8 mouse cellular contexts compared by ENCODE assay signal in genomic region chr14:73524136-73524535, GRCm38 (mm10). TPM values are rescaled to one million over a fixed set of nuclear protein-coding genes. Genes with fewer than 3 reads are reported as not detected.
DNase-seq lines count a peak whose midpoint lies in the region; ATAC-seq and TF ChIP-seq lines count a peak whose summit lies in the region.

No protein-coding gene starts in this region.

- TF ChIP-seq EP300 in liver, postnatal 0 days (IDR thresholded peaks at IDR 0.05; ENCODE audit: low read depth) = no peak

- WGBS in heart, embryonic 15.5 days = 66% methylated on average over 3 of the region's 3 CpGs
- WGBS in heart, embryonic 11.5 days (ENCODE audit: insufficient replicate concordance) = 68% methylated on average over 3 of the region's 3 CpGs
- WGBS in lung, embryonic 14.5 days = 73% methylated on average over 3 of the region's 3 CpGs
- 58% methylated on average over 3 of the region's 3 CpGs for WGBS in embryonic facial prominence, embryonic 13.5 days
- 47% methylated on average over 3 of the region's 3 CpGs for WGBS in liver, postnatal 0 days (ENCODE audit: insufficient replicate concordance)

- no peak for ATAC-seq in heart, embryonic 15.5 days (replicated peaks; ENCODE audit: insufficient number of reproducible peaks, insufficient read depth, low FRiP score, low read depth)
- ATAC-seq in heart, embryonic 11.5 days (replicated peaks; ENCODE audit: insufficient number of reproducible peaks, low FRiP score, low TSS enrichment) = no peak
- ATAC-seq in lung, embryonic 14.5 days (ENCODE audit: insufficient read depth) = no peak
- ATAC-seq in embryonic facial prominence, embryonic 13.5 days (ENCODE audit: insufficient number of reproducible peaks, insufficient read depth, low FRiP score, low TSS enrichment, low read depth) = no peak
- ATAC-seq in liver, postnatal 0 days = no peak

- no peaks in the 10 kb centered on the region for H3K9me3 ChIP-seq in heart, embryonic 15.5 days (replicated peaks)
- H3K9me3 ChIP-seq in heart, embryonic 11.5 days (replicated peaks; ENCODE audit: control insufficient read depth, low read length) = no peaks in the 10 kb centered on the region
- H3K9me3 ChIP-seq in lung, embryonic 14.5 days (ENCODE audit: low read depth, low read length) = no peaks in the 10 kb centered on the region
- no peaks in the 10 kb centered on the region for H3K9me3 ChIP-seq in embryonic facial prominence, embryonic 13.5 days
- no peaks in the 10 kb centered on the region for H3K9me3 ChIP-seq in liver, postnatal 0 days (ENCODE audit: low read length)

- DNase-seq in lung, embryonic 14.5 days = no peak
- DNase-seq in lung, postnatal 4 days = no peak
- no peak for DNase-seq in liver, postnatal 0 days
- DNase-seq in right cerebral cortex, adult 18-20 months = no peak
- DNase-seq in urinary bladder, adult 2 months (ENCODE audit: low spot score) = no peak

- H3K27me3 ChIP-seq in heart, embryonic 15.5 days = peaks cover 7% of the 10 kb centered on the region; the same call in 1 of the 2 replicates
- H3K27me3 ChIP-seq in heart, embryonic 11.5 days (ENCODE audit: control insufficient read depth, insufficient read depth, low read length) = no peaks in the 10 kb centered on the region
- no peaks in the 10 kb centered on the region for H3K27me3 ChIP-seq in lung, embryonic 14.5 days (ENCODE audit: insufficient read depth, low read length)
- no peaks in the 10 kb centered on the region for H3K27me3 ChIP-seq in embryonic facial prominence, embryonic 13.5 days
- no peaks in the 10 kb centered on the region for H3K27me3 ChIP-seq in liver, postnatal 0 days (ENCODE audit: insufficient read depth, low read length)

- no peak overlapping the region for H3K4me3 ChIP-seq in heart, embryonic 15.5 days
- no peak overlapping the region for H3K4me3 ChIP-seq in heart, embryonic 11.5 days (ENCODE audit: low read depth, low read length)
- 0 out of 2 replicates have a peak overlapping the region, but pooled peaks have one; percentile 50 for H3K4me3 ChIP-seq in lung, embryonic 14.5 days (ENCODE audit: low read depth, low read length)
- no peak overlapping the region for H3K4me3 ChIP-seq in embryonic facial prominence, embryonic 13.5 days
- H3K4me3 ChIP-seq in liver, postnatal 0 days (ENCODE audit: low read depth, low read length) = peak overlapping the region; percentile 61; the same call in 1 of the 2 replicates

- no peak overlapping the region for H3K27ac ChIP-seq in heart, embryonic 15.5 days
- H3K27ac ChIP-seq in heart, embryonic 11.5 days (ENCODE audit: low read depth, low read length) = no peak overlapping the region
- no peak overlapping the region for H3K27ac ChIP-seq in lung, embryonic 14.5 days (ENCODE audit: low read depth)
- H3K27ac ChIP-seq in embryonic facial prominence, embryonic 13.5 days = no peak overlapping the region
- H3K27ac ChIP-seq in liver, postnatal 0 days (ENCODE audit: low read depth) = no peak overlapping the region

- no peak overlapping the region for H3K9ac ChIP-seq in heart, embryonic 15.5 days
- H3K9ac ChIP-seq in heart, embryonic 11.5 days (ENCODE audit: low read depth, low read length) = no peak overlapping the region
- H3K9ac ChIP-seq in lung, embryonic 14.5 days = peak overlapping the region; percentile 40; the same call in 1 of the 2 replicates
- no peak overlapping the region for H3K9ac ChIP-seq in embryonic facial prominence, embryonic 13.5 days
- no peak overlapping the region for H3K9ac ChIP-seq in liver, postnatal 0 days (replicated peaks)

- no peak for TF ChIP-seq CTCF in lung, embryonic 14.5 days (IDR thresholded peaks at IDR 0.05; ENCODE audit: low read depth)
- TF ChIP-seq CTCF in liver, postnatal 0 days (IDR thresholded peaks at IDR 0.05; ENCODE audit: low read depth) = no peak

- peaks cover 3% of the 10 kb centered on the region; the same call in 1 of the 2 replicates for H3K4me1 ChIP-seq in heart, embryonic 15.5 days (replicated peaks)
- H3K4me1 ChIP-seq in heart, embryonic 11.5 days (ENCODE audit: control insufficient read depth, insufficient read depth, low read length) = no peaks in the 10 kb centered on the region
- H3K4me1 ChIP-seq in lung, embryonic 14.5 days (ENCODE audit: insufficient read depth) = no peaks in the 10 kb centered on the region
- H3K4me1 ChIP-seq in embryonic facial prominence, embryonic 13.5 days = 0 out of 2 replicates have a peak, but pooled peaks cover 5% of the 10 kb centered on the region
- peaks cover 3% of the 10 kb centered on the region; the same call in 1 of the 2 replicates for H3K4me1 ChIP-seq in liver, postnatal 0 days (ENCODE audit: insufficient read depth)

- H3K4me2 ChIP-seq in heart, embryonic 15.5 days = peak overlapping the region; percentile 60
- H3K4me2 ChIP-seq in heart, embryonic 11.5 days = no peak overlapping the region; the same call in 1 of the 2 replicates
- peak overlapping the region; percentile 56; the same call in 1 of the 2 replicates for H3K4me2 ChIP-seq in lung, embryonic 14.5 days
- peak overlapping the region; percentile 53 for H3K4me2 ChIP-seq in embryonic facial prominence, embryonic 13.5 days
- peak overlapping the region; percentile 57 for H3K4me2 ChIP-seq in liver, postnatal 0 days (ENCODE audit: low read depth, low read length)

- no peaks in the 10 kb centered on the region for H3K36me3 ChIP-seq in heart, embryonic 15.5 days
- no peaks in the 10 kb centered on the region for H3K36me3 ChIP-seq in heart, embryonic 11.5 days (ENCODE audit: control insufficient read depth, insufficient read depth, low read length)
- no peaks in the 10 kb centered on the region for H3K36me3 ChIP-seq in lung, embryonic 14.5 days (ENCODE audit: insufficient read depth)
- H3K36me3 ChIP-seq in embryonic facial prominence, embryonic 13.5 days = no peaks in the 10 kb centered on the region
- H3K36me3 ChIP-seq in liver, postnatal 0 days (replicated peaks; ENCODE audit: insufficient read depth, low read length) = no peaks in the 10 kb centered on the region

RNA-seq across cellular contexts. Expression of gene Sucla2, which starts 1.0 kb away (rescaled TPM):
- 195 and 257 TPM in 2 replicates for polyA plus RNA-seq in heart, embryonic 15.5 days (2015; fragmentation: Nextera tagmentation; extraction: Ambion mirVana)
- 180 and 205 TPM in 2 replicates for polyA plus RNA-seq in heart, embryonic 11.5 days (2014; fragmentation: Nextera tagmentation; extraction: Ambion mirVana)
- 102 and 112 TPM in 2 replicates for polyA plus RNA-seq in lung, embryonic 14.5 days (2014; fragmentation: Nextera tagmentation; extraction: Ambion mirVana)
- polyA plus RNA-seq in embryonic facial prominence, embryonic 13.5 days (2015; fragmentation: Nextera tagmentation; extraction: Ambion mirVana) = 99.0 and 101 TPM in 2 replicates
- polyA plus RNA-seq in liver, postnatal 0 days (2015; fragmentation: Nextera tagmentation; extraction: Ambion mirVana) = 99.7 and 102 TPM in 2 replicates
- polyA plus RNA-seq in urinary bladder, adult 2 months (2012; rRNA removed) = 76.3 and 78.1 TPM in 2 replicates

RNA-seq across cellular contexts. Expression of gene Med4, which starts 14.3 kb away (rescaled TPM):
- polyA plus RNA-seq in heart, embryonic 15.5 days (2015; fragmentation: Nextera tagmentation; extraction: Ambion mirVana) = 48.4 and 51.6 TPM in 2 replicates
- polyA plus RNA-seq in heart, embryonic 11.5 days (2014; fragmentation: Nextera tagmentation; extraction: Ambion mirVana) = 60.8 and 63.8 TPM in 2 replicates
- 91.8 and 97.9 TPM in 2 replicates for polyA plus RNA-seq in lung, embryonic 14.5 days (2014; fragmentation: Nextera tagmentation; extraction: Ambion mirVana)
- polyA plus RNA-seq in embryonic facial prominence, embryonic 13.5 days (2015; fragmentation: Nextera tagmentation; extraction: Ambion mirVana) = 99.4 and 103 TPM in 2 replicates
- 18.7 and 20.4 TPM in 2 replicates for polyA plus RNA-seq in liver, postnatal 0 days (2015; fragmentation: Nextera tagmentation; extraction: Ambion mirVana)
- 30.3 and 35.6 TPM in 2 replicates for polyA plus RNA-seq in urinary bladder, adult 2 months (2012; rRNA removed)

RNA-seq across cellular contexts. Expression of gene Nudt15, which starts 23.9 kb away (rescaled TPM):
- polyA plus RNA-seq in heart, embryonic 15.5 days (2015; fragmentation: Nextera tagmentation; extraction: Ambion mirVana) = 4.2 and 4.6 TPM in 2 replicates
- 4.2 and 5.6 TPM in 2 replicates for polyA plus RNA-seq in heart, embryonic 11.5 days (2014; fragmentation: Nextera tagmentation; extraction: Ambion mirVana)
- polyA plus RNA-seq in lung, embryonic 14.5 days (2014; fragmentation: Nextera tagmentation; extraction: Ambion mirVana) = 7.2 and 9.0 TPM in 2 replicates
- 5.6 and 6.3 TPM in 2 replicates for polyA plus RNA-seq in embryonic facial prominence, embryonic 13.5 days (2015; fragmentation: Nextera tagmentation; extraction: Ambion mirVana)
- polyA plus RNA-seq in liver, postnatal 0 days (2015; fragmentation: Nextera tagmentation; extraction: Ambion mirVana) = 1.6 and 1.9 TPM in 2 replicates
- polyA plus RNA-seq in urinary bladder, adult 2 months (2012; rRNA removed) = 1.7 and 2.2 TPM in 2 replicates

Comparison
In these comparisons a context has a peak if more than half of its experiments do, and no peak if none do; other contexts are left out.
1. H3K4me3 ChIP-seq: peak in lung, embryonic 14.5 days (single experiment) and liver, postnatal 0 days (single experiment); none in heart, embryonic 15.5 days (single experiment), heart, embryonic 11.5 days (single experiment) and embryonic facial prominence, embryonic 13.5 days (single experiment).